11 mouse cellular contexts compared by ENCODE assay signal in genomic region chr3:51155621-51156020, GRCm38 (mm10).
A peak's percentile ranks its signal among the peaks of the same experiment; 100 is the strongest.
DNase-seq lines count a peak whose midpoint lies in the region; ATAC-seq and TF ChIP-seq lines count a peak whose summit lies in the region.
"Had no signal": no experiment of that assay in that cellular context is flagged by ENCODE, and none has a peak within 500 bp of the region (broad histone marks: within the 10 kb centered on the region; RNA-seq: fewer than 3 reads in every experiment).

No protein-coding gene starts in this region.

- H3K27ac ChIP-seq in hindbrain, embryonic 15.5 days (replicated peaks), result 0 out of 2 replicates have a peak overlapping the region, but pooled peaks have one; percentile 1
- H3K27ac ChIP-seq in hindbrain, embryonic 10.5 days, result no peak overlapping the region
- peak overlapping the region; percentile 81; the same call in 1 of the 2 replicates for H3K27ac ChIP-seq in liver, embryonic 15.5 days (replicated peaks)
- no peak overlapping the region for H3K27ac ChIP-seq in kidney, embryonic 16.5 days (ENCODE audit: low read length)

- TF ChIP-seq CTCF in C2C12 (IDR thresholded peaks at IDR 0.05; ENCODE audit: control insufficient read depth, insufficient read depth, insufficient read length) (no peak), Patski (IDR thresholded peaks at IDR 0.05) (no peak)

- H3K27me3 ChIP-seq in hindbrain, embryonic 15.5 days, result no peaks in the 10 kb centered on the region
- H3K27me3 ChIP-seq in hindbrain, embryonic 10.5 days (ENCODE audit: insufficient read depth, poor library complexity, severe bottlenecking), result no peaks in the 10 kb centered on the region
- no peaks in the 10 kb centered on the region for H3K27me3 ChIP-seq in C2C12 (ENCODE audit: control insufficient read depth, insufficient read depth, insufficient read length)
- H3K27me3 ChIP-seq in Patski, result no peaks in the 10 kb centered on the region
- no peaks in the 10 kb centered on the region for H3K27me3 ChIP-seq in liver, embryonic 15.5 days
- no peaks in the 10 kb centered on the region for H3K27me3 ChIP-seq in kidney, embryonic 16.5 days (ENCODE audit: insufficient read depth, low read length)

- H3K36me3 ChIP-seq in hindbrain, embryonic 15.5 days, result no peaks in the 10 kb centered on the region
- H3K36me3 ChIP-seq in hindbrain, embryonic 10.5 days, result no peaks in the 10 kb centered on the region
- H3K36me3 ChIP-seq in C2C12 (ENCODE audit: control insufficient read depth, insufficient read depth), result no peaks in the 10 kb centered on the region
- no peaks in the 10 kb centered on the region for H3K36me3 ChIP-seq in liver, embryonic 15.5 days (replicated peaks)
- H3K36me3 ChIP-seq in kidney, embryonic 16.5 days (ENCODE audit: insufficient read depth, low read length), result no peaks in the 10 kb centered on the region

- H3K79me3 ChIP-seq in C2C12 (ENCODE audit: low read depth), result no peaks in the 10 kb centered on the region

- H3K9ac ChIP-seq in hindbrain, embryonic 15.5 days, result no peak overlapping the region
- H3K9ac ChIP-seq in liver, embryonic 15.5 days, result no peak overlapping the region
- no peak overlapping the region for H3K9ac ChIP-seq in kidney, embryonic 16.5 days (replicated peaks; ENCODE audit: low read length)
- H3K9ac ChIP-seq: liver, embryonic 14.5 days had no signal

- H3K4me2 ChIP-seq in hindbrain, embryonic 15.5 days, result no peak overlapping the region
- no peak overlapping the region for H3K4me2 ChIP-seq in liver, embryonic 15.5 days
- no peak overlapping the region for H3K4me2 ChIP-seq in kidney, embryonic 16.5 days (replicated peaks; ENCODE audit: low read depth, low read length)

- no peak for ATAC-seq in hindbrain, embryonic 15.5 days (ENCODE audit: low FRiP score, low read depth)
- ATAC-seq in Patski, result peak; percentile 70
- ATAC-seq in liver, embryonic 15.5 days (ENCODE audit: insufficient read depth), result no peak
- no peak for ATAC-seq in kidney, embryonic 16.5 days (ENCODE audit: low FRiP score, low TSS enrichment)

- H3K4me1 ChIP-seq in hindbrain, embryonic 15.5 days (replicated peaks), result peaks cover 18% of the 10 kb centered on the region
- H3K4me1 ChIP-seq in hindbrain, embryonic 10.5 days (replicated peaks), result peaks cover 40% of the 10 kb centered on the region
- peaks cover 64% of the 10 kb centered on the region for H3K4me1 ChIP-seq in liver, embryonic 15.5 days (replicated peaks)
- H3K4me1 ChIP-seq in kidney, embryonic 16.5 days (ENCODE audit: insufficient read depth, low read length), result 0 out of 2 replicates have a peak, but pooled peaks cover 5% of the 10 kb centered on the region

- CTCF ChIA-PET in Patski (lab: Charles Lee), result interaction anchor here (1.0 to 6.1 kb wide), 7 partner anchors 10 to 104 kb away, joined by 3 to 30 read pairs (median 4); no protein-coding TSS in a partner anchor

- in situ Hi-C loops in Patski (cut with MboI; ENCODE audit: low pct_unique_long_range_greater_than_20kb), result loop anchor here (25.0 kb wide), 1 partner anchor 1893 kb away; no protein-coding TSS in a partner anchor

- H3K79me2 ChIP-seq in C2C12 (ENCODE audit: control insufficient read depth, insufficient read depth), result no peaks in the 10 kb centered on the region

- POLR2A ChIA-PET in Patski (lab: Charles Lee), result interaction anchor here (1.0 kb wide), 1 partner anchor 161 kb away, joined by 3 read pairs; no protein-coding TSS in a partner anchor

- no peak for DNase-seq in hindbrain, embryonic 10.5 days (ENCODE audit: low spot score)
- DNase-seq in Patski (ENCODE audit: low read depth, low spot score), result peak; percentile 86
- no peak for DNase-seq in testis, postnatal 10 days (ENCODE audit: low spot score)
- DNase-seq: cerebellum, adult 11 months; kidney, postnatal 14 days; right cerebral cortex, postnatal 25 days had no signal

- 53% methylated on average over 4 of the region's 4 CpGs for WGBS in hindbrain, embryonic 15.5 days
- WGBS in hindbrain, embryonic 10.5 days, result 77% methylated on average over 4 of the region's 4 CpGs
- 55% methylated on average over 4 of the region's 4 CpGs for WGBS in liver, embryonic 15.5 days (ENCODE audit: insufficient replicate concordance)
- 35% methylated on average over 4 of the region's 4 CpGs for WGBS in kidney, embryonic 16.5 days

- no peaks in the 10 kb centered on the region for H3K9me3 ChIP-seq in hindbrain, embryonic 15.5 days
- no peaks in the 10 kb centered on the region for H3K9me3 ChIP-seq in hindbrain, embryonic 10.5 days
- H3K9me3 ChIP-seq in liver, embryonic 15.5 days (replicated peaks), result no peaks in the 10 kb centered on the region
- H3K9me3 ChIP-seq in kidney, embryonic 16.5 days (ENCODE audit: low read length), result no peaks in the 10 kb centered on the region

- H3ac ChIP-seq in C2C12 (ENCODE audit: control insufficient read depth, insufficient read length, low read depth), result no peak overlapping the region

- no peak overlapping the region for H3K4me3 ChIP-seq in hindbrain, embryonic 15.5 days
- H3K4me3 ChIP-seq in hindbrain, embryonic 10.5 days, result no peak overlapping the region
- H3K4me3 ChIP-seq in C2C12 (ENCODE audit: insufficient read depth, poor library complexity, severe bottlenecking), result no peak overlapping the region
- no peak overlapping the region for H3K4me3 ChIP-seq in liver, embryonic 15.5 days (replicated peaks)
- no peak overlapping the region for H3K4me3 ChIP-seq in kidney, embryonic 16.5 days (ENCODE audit: low read length)

TF ChIP-seq in C2C12, 6 proteins besides CTCF, POLR2A, EP300 and RAD21:
- TF ChIP-seq FOSL1 (IDR thresholded peaks at IDR 0.05; ENCODE audit: insufficient read depth, low read length, poor library complexity, severe bottlenecking) (peak; percentile 46), MYOD1 (IDR thresholded peaks at IDR 0.05; ENCODE audit: control insufficient read depth, insufficient read length, low read depth) (peak; percentile 51), MYOG (IDR thresholded peaks at IDR 0.05; ENCODE audit: control insufficient read depth, extremely low read depth, insufficient read length) (no peak), USF1 (IDR thresholded peaks at IDR 0.05; ENCODE audit: low read depth) (no peak), MAX (IDR thresholded peaks at IDR 0.05) (peak; percentile 83), CEBPB (IDR thresholded peaks at IDR 0.05; ENCODE audit: low read depth) (no peak)

Comparison
In these comparisons a context has a peak if more than half of its experiments do, and no peak if none do; other contexts are left out.
1. H3K27ac ChIP-seq: peak in hindbrain, embryonic 15.5 days (single experiment) and liver, embryonic 15.5 days (single experiment); none in hindbrain, embryonic 10.5 days (single experiment) and kidney, embryonic 16.5 days (single experiment).